Mouse (Mus musculus): Measurements from ENCODE around the gene Nkain2. TPM values are rescaled to one million over a fixed set of nuclear protein-coding genes. Genes with fewer than 3 reads are reported as not detected.

Nkain2 gene
- total and polyA plus RNA-seq, 3 experiments, result not detected

DNA sequence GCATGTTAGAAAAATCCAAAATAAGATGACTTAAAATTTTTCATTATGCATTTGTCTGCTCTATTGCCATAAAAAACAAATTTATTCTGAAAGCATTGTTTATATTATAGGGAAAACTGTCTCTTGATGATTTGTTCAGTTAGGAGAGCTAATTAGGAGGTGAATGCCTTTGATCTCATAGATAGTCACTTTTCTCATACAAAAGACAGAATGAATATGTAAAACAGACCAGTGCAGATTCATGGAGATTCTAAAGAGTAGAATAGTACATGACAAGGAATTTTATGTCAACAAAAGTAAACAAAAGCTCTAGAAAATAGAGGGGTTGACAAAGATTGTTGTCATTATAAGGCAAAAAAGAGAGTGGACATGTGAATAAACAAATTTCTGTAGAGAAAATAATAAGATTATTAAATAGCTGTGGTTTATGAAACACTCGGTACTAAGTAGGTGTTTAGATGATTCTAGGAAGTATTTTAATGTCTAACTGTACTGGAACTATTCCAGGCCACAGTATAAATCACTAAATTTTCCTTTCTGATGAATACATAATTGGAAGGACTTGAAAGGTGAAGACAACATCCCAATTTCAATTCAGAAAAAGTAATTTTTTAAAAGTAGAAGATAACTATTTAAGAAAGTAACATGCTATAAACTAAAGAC is 496.3 kb downstream of the Nkain2 start:
- Histone ChIP-seq H3K4me1 (ENCODE audit: control insufficient read depth in 1 of 2, insufficient read depth in 2 of 2) (no peaks in the 10 kb centered on the region), H3K79me2 (replicated peaks; ENCODE audit: control insufficient read depth, extremely low read depth, insufficient read depth, poor library complexity, severe bottlenecking) (no peaks in the 10 kb centered on the region), H3K27ac (ENCODE audit: insufficient read depth, low read depth) (no peak overlapping the region), H3K9me3 (replicated peaks; ENCODE audit: low read length) (peaks cover 13% of the 10 kb centered on the region), H3K4me3 (replicated peaks in 1 of 3; ENCODE audit: low read depth in 2 of 3, low read length in 2 of 3, poor library complexity in 1 of 3) (no peak overlapping the region), H3K36me3 (replicated peaks in 1 of 2; ENCODE audit: control insufficient read depth in 1 of 2, insufficient read depth in 1 of 2, low read length in 1 of 2) (no peaks in the 10 kb centered on the region), H3K27me3 (replicated peaks) (no peaks in the 10 kb centered on the region), H3K9ac (ENCODE audit: insufficient read depth, low read depth) (no peak overlapping the region), H3K4me2 (ENCODE audit: insufficient read depth, low read depth, poor library complexity, severe bottlenecking) (no peak overlapping the region)
- in situ Hi-C loops (cut with MboI; ENCODE audit: low pct_ligation_motif_present, low pct_unique_long_range_greater_than_20kb, low sequenced_read_pairs) (no loop called here), dilution Hi-C loops (cut with MboI; ENCODE audit: extremely low pct_ligation_motif_present, extremely low pct_unique_long_range_greater_than_20kb, low sequenced_read_pairs) (no loop called here)
- no peak for DNase-seq (ENCODE audit: extremely low read depth)
- TF ChIP-seq KAT2A (IDR thresholded peaks at IDR 0.05; ENCODE audit: insufficient replicate concordance, low read length) (no peak), TCF12 (IDR thresholded peaks at IDR 0.05; ENCODE audit: low read depth, low read length) (no peak), ETS1 (conservative IDR thresholded peaks at IDR 0.05; ENCODE audit: low read depth, low read length) (no peak), RAD21 (IDR thresholded peaks at IDR 0.05; ENCODE audit: low read depth, low read length) (no peak), GABPA (IDR thresholded peaks at IDR 0.05; ENCODE audit: insufficient replicate concordance, low read depth, low read length) (no peak), USF2 (conservative IDR thresholded peaks at IDR 0.05; ENCODE audit: low read depth, low read length) (no peak), CHD2 (IDR thresholded peaks at IDR 0.05; ENCODE audit: low read length) (no peak), POLR2A (IDR thresholded peaks at IDR 0.05; ENCODE audit: low read depth, low read length) (no peak), PAX5 (IDR thresholded peaks at IDR 0.05; ENCODE audit: low read length) (no peak), ZMIZ1 (IDR thresholded peaks at IDR 0.05; ENCODE audit: low read depth, low read length) (no peak)

- TF ChIP-seq PAX5 (IDR thresholded peaks at IDR 0.05; ENCODE audit: low read length), result no peak
- TF ChIP-seq USF1 (IDR thresholded peaks at IDR 0.05; ENCODE audit: low read depth, low read length), result no peak
- TF ChIP-seq USF2 (conservative IDR thresholded peaks at IDR 0.05; ENCODE audit: low read depth, low read length), result no peak
- no peak for TF ChIP-seq HCFC1 (IDR thresholded peaks at IDR 0.05; ENCODE audit: low read depth, low read length)
- TF ChIP-seq SIN3A (IDR thresholded peaks at IDR 0.05; ENCODE audit: low read length), result no peak
- TF ChIP-seq JUN (IDR thresholded peaks at IDR 0.05; ENCODE audit: insufficient read depth, low read depth, low read length), result no peak
- no peak for TF ChIP-seq NRF1 (IDR thresholded peaks at IDR 0.05; ENCODE audit: low read depth, low read length)
- peaks cover 18% of the 10 kb centered on the region for H3K9me3 ChIP-seq (replicated peaks; ENCODE audit: low read length)
- no peak overlapping the region for H3K9ac ChIP-seq (ENCODE audit: insufficient read depth, low read depth)
- DNase-seq (ENCODE audit: extremely low read depth), result no peak
- no peak overlapping the region for H3K4me2 ChIP-seq (ENCODE audit: insufficient read depth, low read depth, poor library complexity, severe bottlenecking)
- no peak overlapping the region for H3K27ac ChIP-seq (ENCODE audit: insufficient read depth, low read depth)
- no peaks in the 10 kb centered on the region for H3K36me3 ChIP-seq (replicated peaks in 1 of 2; ENCODE audit: control insufficient read depth in 1 of 2, insufficient read depth in 1 of 2, low read length in 1 of 2)
- dilution Hi-C loops (cut with MboI; ENCODE audit: extremely low pct_ligation_motif_present, extremely low pct_unique_long_range_greater_than_20kb, low sequenced_read_pairs), result no loop called here
- H3K27me3 ChIP-seq (replicated peaks), result no peaks in the 10 kb centered on the region
- in situ Hi-C loops (cut with MboI; ENCODE audit: low pct_ligation_motif_present, low pct_unique_long_range_greater_than_20kb, low sequenced_read_pairs), result no loop called here
- no peak overlapping the region for H3K4me3 ChIP-seq (replicated peaks in 1 of 3; ENCODE audit: low read depth in 2 of 3, low read length in 2 of 3, poor library complexity in 1 of 3)
- H3K79me2 ChIP-seq (replicated peaks; ENCODE audit: control insufficient read depth, extremely low read depth, insufficient read depth, poor library complexity, severe bottlenecking), result no peaks in the 10 kb centered on the region
- no peaks in the 10 kb centered on the region for H3K4me1 ChIP-seq (ENCODE audit: control insufficient read depth in 1 of 2, insufficient read depth in 2 of 2)
Measured at GRCm38 (mm10) chr10:32393326-32393725, 496.9 kb downstream of the Nkain2 start.

All from CH12.LX (cell line).